Mouse (Mus musculus): ENCODE measurements around the gene Srgap2. TPM values are rescaled to one million over a fixed set of nuclear protein-coding genes. Genes with fewer than 3 reads are reported as not detected.

Srgap2 gene
- total and polyA plus RNA-seq, 2 experiments from 2014 or later: 24.5 to 69.3 TPM

DNA sequence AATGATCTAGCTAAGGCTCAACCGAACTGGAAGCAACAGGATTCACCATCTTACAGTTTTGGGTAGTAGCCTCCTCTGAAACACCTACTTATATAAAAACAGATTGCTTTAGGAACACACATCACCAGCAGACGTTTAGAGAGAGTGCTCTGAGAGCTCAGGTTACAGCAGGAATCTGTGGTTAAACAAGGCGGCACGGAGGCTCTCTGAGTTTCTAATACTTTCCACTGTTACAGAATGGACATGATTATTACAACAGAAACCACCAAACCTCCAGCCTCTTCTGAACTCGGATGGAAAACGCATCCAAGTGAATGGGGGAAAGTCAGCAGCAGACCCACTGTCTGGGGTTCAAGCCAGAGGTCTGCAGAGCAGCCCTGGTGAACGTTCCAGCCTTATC is 291.1 kb downstream of the Srgap2 start:
- Histone ChIP-seq H3K27ac (no peak overlapping the region), H3K4me1 (ENCODE audit: insufficient read depth, low read length) (peaks cover 23% of the 10 kb centered on the region), H3K27me3 (ENCODE audit: insufficient read depth, low read length) (no peaks in the 10 kb centered on the region), H3K4me3 (ENCODE audit: low read length) (no peak overlapping the region), H3K9ac (replicated peaks; ENCODE audit: low read length) (no peak overlapping the region), H3K9me3 (ENCODE audit: low read length) (no peaks in the 10 kb centered on the region), H3K36me3 (ENCODE audit: insufficient read depth, low read length) (no peaks in the 10 kb centered on the region), H3K4me2 (ENCODE audit: low read depth, low read length) (no peak overlapping the region)
- no peak for ATAC-seq
- no peak for TF ChIP-seq CTCF (IDR thresholded peaks at IDR 0.05; ENCODE audit: low read depth)
- WGBS: 76% methylated on average over 7 of the region's 7 CpGs
- DNase-seq (ENCODE audit: low spot score): no peak

Small RNA genes lying within 50 kb of the gene (microRNA-seq; reads per million reads assigned to microRNA genes)
- gene Gm24273: 0 reads per million in 2 experiments

Other genes starting within 250 kb of the Srgap2 start
- gene Ikbke, start 247.7 kb downstream of the Srgap2 start, total RNA-seq (2014; rRNA removed): 0.75 and 1.5 TPM in 2 replicates
- gene Ikbke, start 247.7 kb downstream of the Srgap2 start, polyA plus RNA-seq (2015; fragmentation: Nextera tagmentation; extraction: Ambion mirVana): 1.2 TPM in 2 replicates
- gene Fam72a, start 551 bp upstream of the Srgap2 start, total RNA-seq (2014; rRNA removed): 0.11 TPM in 1 of 2 replicates, not detected in the other
- 0.98 and 1.4 TPM in 2 replicates for gene Fam72a, start 551 bp upstream of the Srgap2 start, polyA plus RNA-seq (2015; fragmentation: Nextera tagmentation; extraction: Ambion mirVana)
- gene Avpr1b, start 71.9 kb upstream of the Srgap2 start, total RNA-seq (2014; rRNA removed): not detected in 2 replicates
- not detected in 2 replicates for gene Avpr1b, start 71.9 kb upstream of the Srgap2 start, polyA plus RNA-seq (2015; fragmentation: Nextera tagmentation; extraction: Ambion mirVana)
- gene Ctse, start 111.0 kb upstream of the Srgap2 start, total RNA-seq (2014; rRNA removed): not detected in 2 replicates
- gene Ctse, start 111.0 kb upstream of the Srgap2 start, polyA plus RNA-seq (2015; fragmentation: Nextera tagmentation; extraction: Ambion mirVana): not detected in 2 replicates
- 0.10 and 2.8 TPM in 2 replicates for gene Rab7b, start 161.3 kb upstream of the Srgap2 start, total RNA-seq (2014; rRNA removed)
- 1.2 and 1.6 TPM in 2 replicates for gene Rab7b, start 161.3 kb upstream of the Srgap2 start, polyA plus RNA-seq (2015; fragmentation: Nextera tagmentation; extraction: Ambion mirVana)
- 0.07 and 0.37 TPM in 2 replicates for gene Slc26a9, start 216.7 kb upstream of the Srgap2 start, total RNA-seq (2014; rRNA removed)
- gene Slc26a9, start 216.7 kb upstream of the Srgap2 start, polyA plus RNA-seq (2015; fragmentation: Nextera tagmentation; extraction: Ambion mirVana): 0.09 and 0.10 TPM in 2 replicates